In the genomic region with DNA sequence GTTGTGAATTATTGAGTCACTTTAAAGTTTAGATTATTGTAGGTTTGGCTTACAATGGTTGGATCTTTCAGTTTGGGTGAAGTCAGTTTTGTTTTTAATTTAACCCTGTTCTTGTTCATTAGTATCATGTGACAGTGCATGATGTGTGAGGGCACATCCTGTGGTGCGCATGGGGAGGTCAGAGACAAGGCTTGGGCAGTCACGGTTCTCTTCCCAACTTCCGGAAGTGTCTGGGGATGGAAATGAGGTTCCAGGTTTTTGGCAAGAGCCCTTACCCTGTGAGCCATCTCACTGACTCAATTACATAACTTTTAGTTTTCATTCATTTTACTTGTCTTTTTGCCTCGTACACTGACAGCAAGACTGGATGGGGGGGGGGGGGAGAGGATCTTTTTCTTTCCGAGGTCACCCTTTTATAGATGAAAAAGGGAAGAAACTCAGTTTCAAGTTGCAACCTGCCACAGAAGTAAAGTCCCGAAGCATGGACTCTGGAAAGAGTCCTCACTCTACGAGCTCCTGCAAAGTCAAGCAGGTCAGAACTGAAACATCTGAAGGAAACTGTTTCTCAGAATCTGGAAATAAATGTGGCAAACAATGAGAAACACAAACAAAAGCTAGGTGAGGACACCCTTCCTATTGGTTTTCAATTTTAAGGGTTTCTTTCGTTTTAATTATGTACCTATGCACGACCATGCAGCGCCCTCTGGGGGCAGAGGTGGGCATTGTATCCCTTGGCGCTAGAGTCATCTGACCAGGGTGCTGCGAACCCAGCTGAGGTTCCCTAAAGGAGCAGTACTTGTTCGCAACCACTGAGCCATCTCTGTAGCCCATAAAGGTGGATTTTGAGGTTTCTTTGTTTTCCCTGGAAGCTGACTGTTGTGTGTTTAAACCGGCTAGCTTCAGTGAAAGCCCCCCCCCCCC, we compare ENCODE assay signal across 8 mouse cellular contexts. TPM values are rescaled to one million over a fixed set of nuclear protein-coding genes. Genes with fewer than 3 reads are reported as not detected.
A peak's percentile ranks its signal among the peaks of the same experiment; 100 is the strongest.
DNase-seq lines count a peak whose midpoint lies in the region.

No protein-coding gene starts in this region.

- H3K4me1 ChIP-seq in embryonic facial prominence, embryonic 10.5 days, result peaks cover 6% of the 10 kb centered on the region; the same call in 1 of the 2 replicates

- H3K27ac ChIP-seq in embryonic facial prominence, embryonic 10.5 days (replicated peaks), result no peak overlapping the region

- WGBS in embryonic facial prominence, embryonic 10.5 days, result 65% methylated on average over 14 of the region's 14 CpGs

- no peaks in the 10 kb centered on the region for H3K27me3 ChIP-seq in embryonic facial prominence, embryonic 10.5 days (replicated peaks; ENCODE audit: low read depth, poor library complexity, severe bottlenecking)

- no peak overlapping the region for H3K4me3 ChIP-seq in embryonic facial prominence, embryonic 10.5 days

- peak; percentile 9 to 49 for DNase-seq in heart, adult 18-20 months
- no peak for DNase-seq in heart, adult 11 months
- peak; percentile 27 for DNase-seq in urinary bladder, postnatal 25 days (ENCODE audit: low spot score)
- no peak for DNase-seq in urinary bladder, postnatal 4 days (ENCODE audit: low spot score in 2 of 2)
- DNase-seq in embryonic facial prominence, embryonic 10.5 days (ENCODE audit: low spot score), result peak; percentile 36
- DNase-seq in liver, result peak; percentile 45
- DNase-seq in spleen, postnatal 36 days (ENCODE audit: low spot score in 2 of 2), result peak; percentile 9 to 25
- DNase-seq in layer of hippocampus, postnatal 14 days (ENCODE audit: low spot score in 2 of 2), result no peak

- no peaks in the 10 kb centered on the region for H3K9me3 ChIP-seq in embryonic facial prominence, embryonic 10.5 days

- no peaks in the 10 kb centered on the region for H3K36me3 ChIP-seq in embryonic facial prominence, embryonic 10.5 days (replicated peaks)

RNA-seq across cellular contexts. Expression of a gene that starts 53.9 kb away (rescaled TPM):
- total RNA-seq in heart, adult 18-20 months (2021), result 1 to 10 TPM; 5.0 to 6.3 TPM
- 3.3 and 4.0 TPM in 2 replicates for polyA plus RNA-seq in embryonic facial prominence, embryonic 10.5 days (2016; fragmentation: Nextera tagmentation; extraction: Ambion mirVana)
- 10 to 100 TPM; 12.1 to 14.6 TPM for total RNA-seq in layer of hippocampus, postnatal 14 days (2021)

Comparison
In these comparisons a context has a peak if more than half of its experiments do, and no peak if none do; other contexts are left out.
1. DNase-seq: peak in heart, adult 18-20 months (2 of 2), urinary bladder, postnatal 25 days (single experiment), embryonic facial prominence, embryonic 10.5 days (single experiment), liver (single experiment) and spleen, postnatal 36 days (2 of 2); none in heart, adult 11 months (single experiment), urinary bladder, postnatal 4 days (0 of 2) and layer of hippocampus, postnatal 14 days (0 of 2).